Mouse (Mus musculus) cerebellum, adult 11-12 months (tissue): ENCODE results near the gene Scgb1b15.
"Not testable (repeated sequence)": the region's sequence is repeated elsewhere in the genome, so short reads cannot be mapped to it uniquely, and the experiment has no call there.

Experiments used
- DNase-seq: peaks from one replicate; pipeline ENCODE4 v3.0.0; 2022

Scgb1b15 gene

DNA sequence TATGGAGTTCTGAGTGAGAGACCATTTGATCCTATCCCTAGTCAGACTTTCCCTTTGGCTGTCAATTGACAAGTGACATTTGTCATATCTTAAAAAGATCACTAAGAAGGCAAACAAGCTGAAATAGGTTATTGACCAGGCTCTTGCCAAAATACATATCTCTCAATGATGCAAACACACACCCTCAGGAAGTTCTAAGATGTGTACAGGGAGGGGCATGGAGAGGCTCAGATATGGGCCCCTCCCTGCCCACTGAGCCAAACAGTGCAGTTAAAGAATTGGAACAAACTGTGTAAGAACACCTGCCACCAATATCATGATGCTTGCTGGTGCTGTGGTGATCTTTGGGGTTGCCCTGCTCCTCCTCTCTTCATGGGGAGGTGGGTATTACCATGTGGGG, at the start of gene Scgb1b15:
TSS of gene Scgb1b15 (plus strand) at position 301 of the 400 bp plus-strand sequence.
- not testable (repeated sequence) for DNase-seq

- not testable (repeated sequence) for DNase-seq
Observed at GRCm38 (mm10) chr7:32829562-32829961, 6.8 kb upstream of the Scgb1b15 start, which contains the start of gene Scgb2b15. Gene Scgb2b15, minus strand, starts transcription at chr7:32829662.
